Mouse (Mus musculus) adrenal gland, postnatal 10 days (tissue): Measurements from ENCODE around the gene Ikzf3. TPM values are rescaled to one million over a fixed set of nuclear protein-coding genes. Genes with fewer than 3 reads are reported as not detected.

Experiments
- DNase-seq: peaks from one replicate; pipeline ENCODE4 v3.0.0; 2021; ENCODE audit warnings: mixed read lengths
- total RNA-seq, 2 experiments: library from RNA; stranded (reverse); gene quantifications; 2 replicates each; pipeline ENCODE4 v1.2.3; 2021

Ikzf3 gene
- total RNA-seq, 2 experiments from 2014 or later: 3.2 to 4.5 TPM

- no peak for DNase-seq
Measured at GRCm38 (mm10) chr11:98512881-98513280, 33.0 kb downstream of the Ikzf3 start.

GRCm38 (mm10) chr11:98510125-98510524 is 35.7 kb downstream of the Ikzf3 start:
- no peak for DNase-seq

GRCm38 (mm10) chr11:98509434-98509833 is 36.4 kb downstream of the Ikzf3 start:
- DNase-seq: peak; percentile 50

- no peak for DNase-seq
Measured at GRCm38 (mm10) chr11:98504926-98505325, 40.9 kb downstream of the Ikzf3 start.

GRCm38 (mm10) chr11:98497388-98498288 is 48.2 kb downstream of the Ikzf3 start:
- no peak for DNase-seq

GRCm38 (mm10) chr11:98495176-98495719 is 50.6 kb downstream of the Ikzf3 start:
- no peak for DNase-seq

- no peak for DNase-seq
Measured at GRCm38 (mm10) chr11:98493394-98493793, 52.4 kb downstream of the Ikzf3 start.

GRCm38 (mm10) chr11:98492959-98493358 is 52.9 kb downstream of the Ikzf3 start:
- no peak for DNase-seq

GRCm38 (mm10) chr11:98491571-98491970 is 54.3 kb downstream of the Ikzf3 start:
- DNase-seq: no peak

GRCm38 (mm10) chr11:98488540-98489234 is 57.1 kb downstream of the Ikzf3 start:
- no peak for DNase-seq

- no peak for DNase-seq
Measured at GRCm38 (mm10) chr11:98487526-98488040, 58.2 kb downstream of the Ikzf3 start.

GRCm38 (mm10) chr11:98485749-98486148 is 60.1 kb downstream of the Ikzf3 start:
- DNase-seq: no peak

- no peak for DNase-seq
Measured at GRCm38 (mm10) chr11:98482067-98482466, 63.8 kb downstream of the Ikzf3 start.

GRCm38 (mm10) chr11:98481231-98481630 is 64.6 kb downstream of the Ikzf3 start:
- DNase-seq: no peak

- no peak for DNase-seq
Measured at GRCm38 (mm10) chr11:98479940-98480497, 65.8 kb downstream of the Ikzf3 start.

GRCm38 (mm10) chr11:98479026-98479939 is 66.5 kb downstream of the Ikzf3 start:
- no peak for DNase-seq

GRCm38 (mm10) chr11:98477011-98477701 is 68.7 kb downstream of the Ikzf3 start:
- no peak for DNase-seq

GRCm38 (mm10) chr11:98476434-98476807 is 69.4 kb downstream of the Ikzf3 start:
- no peak for DNase-seq

- no peak for DNase-seq
Measured at GRCm38 (mm10) chr11:98475630-98476433, 70.0 kb downstream of the Ikzf3 start.

- DNase-seq: no peak
Measured at GRCm38 (mm10) chr11:98474967-98475366, 70.9 kb downstream of the Ikzf3 start.
